19 mouse cellular contexts compared by ENCODE assay signal in the genomic region with DNA sequence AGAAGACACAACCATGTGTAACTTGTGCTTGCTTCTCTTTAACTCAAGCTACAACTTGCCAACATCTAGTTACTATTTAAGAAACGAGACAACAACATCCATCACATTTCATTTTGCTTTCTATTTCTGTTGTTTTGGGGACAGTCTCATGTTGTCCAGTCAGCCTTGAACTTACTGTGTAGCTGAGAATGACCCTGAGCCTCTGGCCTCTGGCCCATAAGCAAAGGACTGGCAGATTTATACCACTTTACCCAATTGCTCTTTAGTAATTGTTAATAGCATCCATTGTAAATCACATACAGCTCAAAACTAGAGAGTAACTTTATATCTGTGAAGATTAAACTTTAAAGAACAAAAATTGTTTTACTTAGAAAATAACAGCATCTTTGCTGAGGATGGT. TPM values are rescaled to one million over a fixed set of nuclear protein-coding genes. Genes with fewer than 3 reads are reported as not detected.
"Had no signal": no experiment of that assay in that cellular context is flagged by ENCODE, and none has a peak within 500 bp of the region (broad histone marks: within the 10 kb centered on the region; RNA-seq: fewer than 3 reads in every experiment).

No protein-coding gene starts in this region.

- H3K9ac ChIP-seq: limb, embryonic 13.5 days; liver, embryonic 14.5 days; liver, postnatal 0 days; lung, embryonic 14.5 days; midbrain, embryonic 12.5 days; midbrain, embryonic 15.5 days; neural tube, embryonic 13.5 days; stomach, embryonic 15.5 days had no signal

- H3K4me3 ChIP-seq: layer of hippocampus, adult 2 months; limb, embryonic 10.5 days; limb, embryonic 13.5 days; midbrain, embryonic 12.5 days; midbrain, embryonic 15.5 days; myocyte; neural tube, embryonic 13.5 days; stomach, embryonic 15.5 days had no signal

- H3K4me1 ChIP-seq: limb, embryonic 10.5 days; midbrain, embryonic 15.5 days; neural tube, embryonic 13.5 days; stomach, embryonic 15.5 days had no signal

- H3K27ac ChIP-seq: layer of hippocampus, adult 2 months; limb, embryonic 10.5 days; limb, embryonic 13.5 days; liver, embryonic 14.5 days; macrophage; midbrain, embryonic 12.5 days; midbrain, embryonic 15.5 days; neural tube, embryonic 13.5 days; stomach, embryonic 15.5 days had no signal

- H3K9me3 ChIP-seq: limb, embryonic 10.5 days; limb, embryonic 13.5 days; midbrain, embryonic 12.5 days; midbrain, embryonic 15.5 days; neural tube, embryonic 13.5 days; stomach, embryonic 15.5 days had no signal

- H3K4me2 ChIP-seq: limb, embryonic 13.5 days; lung, embryonic 14.5 days; midbrain, embryonic 12.5 days; midbrain, embryonic 15.5 days; neural tube, embryonic 13.5 days; stomach, embryonic 15.5 days had no signal

- H3K36me3 ChIP-seq: limb, embryonic 10.5 days; midbrain, embryonic 12.5 days; midbrain, embryonic 15.5 days; neural tube, embryonic 13.5 days; stomach, embryonic 15.5 days had no signal

- H3K27me3 ChIP-seq: limb, embryonic 13.5 days; midbrain, embryonic 12.5 days; midbrain, embryonic 15.5 days; neural tube, embryonic 13.5 days; stomach, embryonic 15.5 days had no signal

- ATAC-seq: liver, postnatal 0 days; lung, postnatal 0 days had no signal

RNA-seq across cellular contexts. Expression of gene Tigd4, which starts 51.5 kb away (rescaled TPM):
- total RNA-seq: layer of hippocampus, postnatal 25 days; megakaryocyte, adult 5-6 weeks; monocyte, adult 5-6 weeks; neutrophil, adult 5-6 weeks had no signal
- polyA plus RNA-seq: large intestine, adult 2 months; limb, embryonic 10.5 days; liver, embryonic 14.5 days; liver, postnatal 0 days; macrophage; midbrain, embryonic 12.5 days; midbrain, embryonic 15.5 days; neural tube, embryonic 13.5 days; thymus, postnatal 0 days had no signal
